Mouse (Mus musculus) MEL-GATA-1-ER (cell line): ENCODE results near the gene 3100002H09Rik.

ENCODE experiments used
- DNase-seq: peaks from one replicate; pipeline ENCODE4 v3.0.0-alpha.2; 2012; ENCODE audit warnings: low read depth; ENCODE audit errors: extremely low read depth

3100002H09Rik gene

GRCm38 (mm10) chr4:124610703-124611102, at the start of gene 3100002H09Rik:
3100002H09Rik (minus strand) TSS chr4:124610803.
- no peak for DNase-seq

GRCm38 (mm10) chr4:124659251-124660217, 48.9 kb upstream of the 3100002H09Rik start:
- no peak for DNase-seq

DNA sequence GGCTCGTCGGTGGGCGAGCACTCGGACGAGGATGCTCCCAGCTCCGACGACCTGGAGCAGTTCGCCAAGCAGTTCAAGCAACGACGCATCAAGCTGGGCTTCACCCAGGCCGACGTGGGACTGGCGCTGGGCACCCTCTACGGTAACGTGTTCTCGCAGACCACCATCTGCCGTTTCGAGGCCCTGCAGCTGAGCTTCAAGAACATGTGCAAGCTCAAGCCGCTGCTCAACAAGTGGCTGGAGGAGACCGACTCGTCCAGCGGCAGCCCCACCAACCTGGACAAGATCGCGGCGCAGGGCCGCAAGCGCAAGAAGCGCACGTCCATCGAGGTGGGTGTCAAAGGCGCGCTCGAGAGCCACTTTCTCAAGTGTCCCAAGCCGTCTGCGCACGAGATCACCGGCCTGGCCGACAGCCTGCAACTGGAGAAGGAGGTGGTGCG, 47.8 kb upstream of the 3100002H09Rik start:
- no peak for DNase-seq

DNA sequence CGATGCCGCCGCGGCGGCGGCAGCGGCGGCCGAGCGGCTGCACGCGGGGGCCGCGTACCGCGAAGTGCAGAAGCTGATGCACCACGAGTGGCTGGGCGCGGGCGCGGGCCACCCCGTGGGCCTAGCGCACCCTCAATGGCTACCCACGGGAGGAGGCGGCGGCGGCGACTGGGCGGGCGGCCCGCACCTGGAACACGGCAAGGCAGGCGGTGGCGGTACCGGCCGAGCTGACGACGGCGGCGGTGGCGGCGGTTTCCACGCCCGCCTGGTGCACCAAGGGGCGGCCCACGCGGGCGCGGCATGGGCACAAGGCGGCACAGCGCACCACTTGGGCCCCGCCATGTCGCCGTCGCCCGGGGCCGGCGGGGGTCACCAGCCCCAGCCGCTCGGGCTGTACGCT, 47.2 kb upstream of the 3100002H09Rik start:
- no peak for DNase-seq

- no peak for DNase-seq
Measured at GRCm38 (mm10) chr4:124656854-124657650, 46.4 kb upstream of the 3100002H09Rik start.

GRCm38 (mm10) chr4:124656518-124656853, 45.9 kb upstream of the 3100002H09Rik start, which contains the start of gene Pou3f1:
Pou3f1 (plus strand) TSS chr4:124656807.
- no peak for DNase-seq

GRCm38 (mm10) chr4:124652886-124653285, 42.3 kb upstream of the 3100002H09Rik start:
- DNase-seq, result no peak

- DNase-seq, result no peak
Measured at GRCm38 (mm10) chr4:124647909-124648308, 37.3 kb upstream of the 3100002H09Rik start.

- DNase-seq, result no peak
Measured at GRCm38 (mm10) chr4:124646591-124646990, 36.0 kb upstream of the 3100002H09Rik start.

GRCm38 (mm10) chr4:124644974-124645433, 34.4 kb upstream of the 3100002H09Rik start:
- peak; percentile 72 for DNase-seq

- DNase-seq, result no peak
Measured at GRCm38 (mm10) chr4:124643859-124644258, 33.3 kb upstream of the 3100002H09Rik start.

DNA sequence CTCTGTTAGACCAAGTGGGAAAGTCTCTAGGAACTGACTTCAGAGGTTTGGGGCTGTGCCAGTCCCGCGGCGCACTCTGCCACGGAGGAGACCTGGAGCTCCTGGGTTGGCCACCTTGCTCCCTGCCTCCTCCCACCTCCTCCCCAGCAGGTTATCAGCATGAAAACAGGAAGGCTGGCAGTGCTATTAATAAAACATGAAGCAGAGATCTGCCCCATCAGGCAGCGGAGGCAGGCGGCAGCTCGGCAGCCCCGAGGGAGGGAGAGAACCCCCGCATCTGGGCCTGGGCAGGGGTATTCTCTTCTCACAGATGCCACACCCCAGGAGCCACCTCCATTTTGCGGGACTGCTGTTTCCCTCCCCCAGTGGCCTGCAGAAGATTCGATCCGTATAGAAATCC, 29.1 kb upstream of the 3100002H09Rik start:
- peak; percentile 11 for DNase-seq

DNA sequence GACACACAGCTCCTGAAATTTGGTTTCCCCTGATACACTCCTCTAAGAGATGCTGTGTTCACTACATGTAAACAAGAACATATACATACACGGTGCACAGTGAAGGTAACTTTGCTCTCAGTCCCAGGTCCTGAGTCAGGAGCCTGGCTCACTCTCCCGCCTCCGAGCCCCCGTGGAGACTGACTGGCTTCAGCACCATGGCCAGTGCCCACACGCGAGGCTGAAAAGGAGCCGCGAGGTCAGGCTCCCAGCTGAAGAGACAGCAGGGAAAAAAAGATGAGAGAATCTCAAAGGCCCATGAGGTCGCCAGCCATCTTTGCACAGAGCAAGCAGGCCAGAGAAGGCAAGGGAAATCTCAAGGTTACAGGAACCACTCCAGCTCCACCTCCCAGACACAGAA, 22.7 kb upstream of the 3100002H09Rik start:
- DNase-seq, result no peak

DNA sequence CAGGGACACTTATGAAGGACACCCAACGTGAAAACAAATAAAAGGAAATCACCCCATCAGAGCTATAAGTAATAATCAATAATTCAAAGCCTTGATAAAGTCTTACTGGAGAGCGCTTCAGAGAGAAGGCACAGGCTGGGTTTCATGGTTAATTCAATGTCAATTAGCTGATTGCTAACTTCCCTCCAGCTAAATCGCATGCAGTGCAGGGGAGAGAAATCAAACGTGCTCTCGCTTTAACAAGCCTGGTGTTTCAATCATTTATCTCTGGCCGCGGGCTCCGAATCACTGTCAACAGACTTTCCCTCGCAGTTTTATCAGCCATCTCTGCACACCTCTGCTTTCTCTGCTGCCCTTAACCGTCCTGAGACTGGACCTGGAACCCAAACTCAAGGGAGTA, 22.3 kb upstream of the 3100002H09Rik start:
- DNase-seq, result no peak

GRCm38 (mm10) chr4:124631456-124631855, 20.9 kb upstream of the 3100002H09Rik start:
- no peak for DNase-seq

DNA sequence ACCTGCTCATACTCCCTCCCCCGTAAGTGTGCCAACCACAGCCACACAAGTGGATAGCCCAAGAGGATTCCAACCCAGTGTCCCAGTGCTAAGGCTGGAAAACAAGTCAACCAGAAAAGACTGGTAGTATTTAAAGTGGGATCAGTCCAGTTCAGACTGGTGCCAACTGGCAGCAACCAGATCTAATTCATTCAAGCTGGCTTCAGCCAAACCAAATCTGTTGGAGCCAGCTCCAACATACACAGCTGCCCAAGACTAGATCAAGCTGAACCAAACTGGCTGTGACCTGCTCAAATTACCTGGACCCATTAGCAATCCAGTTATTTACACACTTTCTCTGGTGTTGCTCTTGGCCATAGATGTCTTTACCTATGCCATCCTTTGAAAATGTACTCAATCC, 16.2 kb upstream of the 3100002H09Rik start:
- DNase-seq, result no peak

DNA sequence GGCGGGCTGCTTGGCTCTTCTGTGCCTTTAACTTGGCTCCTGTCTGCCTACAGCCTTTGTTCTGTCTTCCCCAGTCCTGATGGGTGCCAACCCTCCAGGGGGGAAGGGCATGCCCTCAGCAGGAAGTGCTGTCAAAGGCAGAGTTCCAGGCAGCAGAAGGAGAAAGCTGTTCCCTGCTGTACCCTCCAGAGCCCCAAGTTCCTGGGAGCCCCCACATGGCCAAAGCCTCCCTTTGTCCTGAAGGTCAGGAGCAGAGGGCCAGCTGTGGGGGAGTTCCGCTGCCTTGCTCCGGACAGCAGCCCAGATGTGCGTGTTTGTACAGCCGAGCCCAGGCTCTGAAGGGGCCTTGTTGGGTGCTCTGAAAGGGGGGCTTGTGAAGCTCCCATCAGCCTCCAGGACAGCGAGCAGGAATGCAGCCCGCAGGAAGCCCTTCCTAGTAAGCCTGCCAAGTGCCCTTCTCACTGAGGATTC, 13.5 kb upstream of the 3100002H09Rik start:
- DNase-seq, result no peak

DNA sequence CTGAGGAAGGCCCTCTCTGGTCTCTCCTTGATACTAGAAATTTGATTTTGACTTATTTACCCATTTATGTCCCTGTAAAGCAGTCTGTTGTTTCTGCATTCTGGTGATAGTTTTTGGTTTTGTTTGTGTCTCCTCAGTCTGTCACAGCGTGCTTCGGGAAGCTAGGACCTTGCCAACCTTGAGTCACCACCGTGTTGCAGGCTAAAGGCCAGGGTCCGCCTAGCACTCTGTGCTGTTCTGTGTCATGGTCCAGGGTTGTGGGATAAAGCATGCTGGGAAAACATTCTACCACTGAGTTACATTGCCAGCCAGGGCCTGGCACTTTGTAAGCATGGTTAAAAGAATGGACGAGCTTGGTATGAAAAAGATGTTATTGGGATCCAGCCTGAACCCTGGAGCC, 12.0 kb upstream of the 3100002H09Rik start:
- DNase-seq, result no peak

DNA sequence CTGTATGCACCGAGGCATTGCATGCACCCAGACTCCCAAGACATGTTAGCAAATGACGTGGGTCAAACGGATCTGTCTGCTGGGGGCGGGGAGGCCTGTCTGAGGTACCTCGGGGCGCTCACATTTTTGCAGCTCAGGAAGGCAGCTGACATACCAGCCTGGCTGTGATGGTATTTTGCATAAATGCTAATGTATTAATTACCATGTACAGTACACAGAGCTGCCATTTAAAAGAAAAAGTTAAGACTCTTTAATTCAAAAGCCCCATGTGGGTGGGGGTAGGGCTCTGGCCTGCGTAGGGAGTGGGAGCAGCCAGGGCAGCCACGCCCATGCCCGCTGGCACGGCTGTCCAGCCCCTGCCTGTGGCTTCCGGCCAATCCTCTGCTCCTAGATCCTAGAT, 10.8 kb upstream of the 3100002H09Rik start:
- no peak for DNase-seq

GRCm38 (mm10) chr4:124618599-124618998, 8.0 kb upstream of the 3100002H09Rik start:
- no peak for DNase-seq

- DNase-seq, result no peak
Measured at GRCm38 (mm10) chr4:124616636-124617035, 6.0 kb upstream of the 3100002H09Rik start.

- no peak for DNase-seq
Measured at GRCm38 (mm10) chr4:124615986-124616385, 5.4 kb upstream of the 3100002H09Rik start.
